Mouse (Mus musculus) limb, embryonic 12.5 days (tissue): ENCODE data around the gene Slc9a3. TPM values are rescaled to one million over a fixed set of nuclear protein-coding genes. Genes with fewer than 3 reads are reported as not detected.

Experiments
- ATAC-seq: fragments of 200-750 bp; cut with Nextera tagmentation; 2 replicates; pipeline ENCODE4 v1.8.0; 2017; ENCODE audit warnings: low read depth, moderate TSS enrichment; ENCODE audit not compliant: insufficient number of reproducible peaks, insufficient read depth, low FRiP score, low TSS enrichment
- H3K27ac ChIP-seq: fragments of 300-500 bp; sonication (generic); 2 replicates; pipeline ENCODE4 v1.5.1; 2016; ENCODE audit warnings: mild to moderate bottlenecking, moderate library complexity
- H3K27me3 ChIP-seq: fragments of 300-500 bp; sonication (generic); 2 replicates; pipeline ENCODE4 v1.6.1; 2016; ENCODE audit warnings: mild to moderate bottlenecking, moderate library complexity
- H3K36me3 ChIP-seq: fragments of 300-500 bp; sonication (generic); 2 replicates; pipeline ENCODE4 v1.6.1; 2016; ENCODE audit warnings: mild to moderate bottlenecking, moderate library complexity
- H3K4me1 ChIP-seq: fragments of 300-500 bp; sonication (generic); replicated peaks from 2 replicates; pipeline ENCODE4 v1.6.1; 2016
- H3K4me2 ChIP-seq: fragments of 300-500 bp; sonication (generic); 2 replicates; pipeline ENCODE4 v1.6.1; 2016; ENCODE audit warnings: mild to moderate bottlenecking, moderate library complexity
- H3K4me3 ChIP-seq: fragments of 300-500 bp; sonication (generic); replicated peaks from 2 replicates; pipeline ENCODE4 v1.5.1; 2016; ENCODE audit warnings: mild to moderate bottlenecking
- H3K9ac ChIP-seq: fragments of 300-500 bp; sonication (generic); replicated peaks from 2 replicates; pipeline ENCODE4 v1.6.1; 2016; ENCODE audit warnings: mild to moderate bottlenecking, moderate library complexity
- H3K9me3 ChIP-seq: fragments of 300-500 bp; sonication (generic); 2 replicates; pipeline ENCODE4 v1.6.1; 2016; ENCODE audit warnings: mild to moderate bottlenecking, moderate library complexity
- WGBS: fragments of 180-500 bp; shearing (Covaris S2); methylation state at CpG from one replicate; pipeline ENCODE4 v1.1.7; 2016; 5-methylcytosine and 5-hydroxymethylcytosine counted together
- polyA plus RNA-seq: library from polyadenylated mRNA; unstranded; fragments of >200 nt; fragmentation: Nextera tagmentation; extraction: Ambion mirVana; gene quantifications from 2 replicates; pipeline ENCODE4 v1.2.1, GENCODE M21; 2016

Gene Slc9a3
- polyA plus RNA-seq, 1 experiment from 2014 or later: not detected

DNA sequence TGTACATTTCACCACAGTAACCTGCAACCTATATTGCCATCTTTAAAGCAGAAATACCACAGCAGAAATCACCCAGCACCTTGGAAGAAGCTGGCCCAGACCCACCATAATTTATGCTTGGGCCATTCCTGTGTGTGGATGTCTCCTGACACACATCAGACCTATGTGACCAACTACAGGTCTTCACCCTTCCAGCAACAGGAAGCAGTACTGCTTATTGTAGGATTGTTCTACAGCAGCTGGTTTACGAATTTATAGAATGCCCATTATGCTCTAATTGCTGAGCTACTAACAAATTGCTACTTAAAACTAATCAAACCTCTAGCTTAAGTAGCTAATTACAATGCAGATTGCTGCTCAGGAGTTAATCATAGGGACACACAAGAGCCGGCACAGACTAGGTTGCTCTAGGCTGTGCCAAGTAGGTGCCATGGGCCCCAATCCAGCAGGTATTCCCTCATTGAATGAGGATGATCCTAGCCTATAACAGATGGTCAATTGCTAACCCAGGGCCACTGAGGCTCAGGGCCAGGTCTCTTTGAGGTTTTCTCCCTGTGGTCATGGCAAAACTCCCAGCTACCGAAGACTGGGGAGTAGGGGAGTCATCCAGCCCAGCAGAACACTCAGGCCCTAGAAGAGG lies 24.8 kb downstream of the Slc9a3 start:
- Histone ChIP-seq H3K9ac (no peak overlapping the region), H3K27me3 (no peaks in the 10 kb centered on the region), H3K27ac (no peak overlapping the region), H3K36me3 (no peaks in the 10 kb centered on the region), H3K9me3 (no peaks in the 10 kb centered on the region), H3K4me2 (no peak overlapping the region), H3K4me3 (no peak overlapping the region), H3K4me1 (no peaks in the 10 kb centered on the region)
- WGBS: 81% methylated on average over 3 of the region's 3 CpGs
- ATAC-seq: no peak

DNA sequence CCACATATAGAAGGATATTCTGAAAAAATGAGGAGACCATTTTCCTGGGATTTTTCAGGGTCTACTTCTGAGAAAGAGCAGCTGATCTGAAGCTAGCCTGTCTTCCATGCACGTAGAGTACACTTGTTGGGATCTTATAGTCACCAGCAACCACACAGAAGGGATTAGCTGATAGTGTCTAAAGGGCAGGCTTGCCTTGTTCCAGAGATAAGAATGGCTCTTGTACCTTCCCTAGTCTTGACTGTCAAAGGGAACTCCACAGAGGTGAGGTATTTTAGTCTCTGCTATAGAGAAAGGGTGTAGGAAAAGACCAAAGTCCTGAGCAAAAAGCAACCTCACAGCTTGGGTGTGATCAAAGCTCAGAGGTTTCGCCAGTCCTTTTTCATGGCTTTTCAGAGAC lies 26.1 kb downstream of the Slc9a3 start:
- Histone ChIP-seq H3K4me2 (no peak overlapping the region), H3K36me3 (no peaks in the 10 kb centered on the region), H3K4me3 (no peak overlapping the region), H3K27me3 (no peaks in the 10 kb centered on the region), H3K9me3 (no peaks in the 10 kb centered on the region), H3K9ac (no peak overlapping the region), H3K27ac (no peak overlapping the region), H3K4me1 (no peaks in the 10 kb centered on the region)
- no peak for ATAC-seq
- 80% methylated on average over 2 of the region's 2 CpGs for WGBS

DNA sequence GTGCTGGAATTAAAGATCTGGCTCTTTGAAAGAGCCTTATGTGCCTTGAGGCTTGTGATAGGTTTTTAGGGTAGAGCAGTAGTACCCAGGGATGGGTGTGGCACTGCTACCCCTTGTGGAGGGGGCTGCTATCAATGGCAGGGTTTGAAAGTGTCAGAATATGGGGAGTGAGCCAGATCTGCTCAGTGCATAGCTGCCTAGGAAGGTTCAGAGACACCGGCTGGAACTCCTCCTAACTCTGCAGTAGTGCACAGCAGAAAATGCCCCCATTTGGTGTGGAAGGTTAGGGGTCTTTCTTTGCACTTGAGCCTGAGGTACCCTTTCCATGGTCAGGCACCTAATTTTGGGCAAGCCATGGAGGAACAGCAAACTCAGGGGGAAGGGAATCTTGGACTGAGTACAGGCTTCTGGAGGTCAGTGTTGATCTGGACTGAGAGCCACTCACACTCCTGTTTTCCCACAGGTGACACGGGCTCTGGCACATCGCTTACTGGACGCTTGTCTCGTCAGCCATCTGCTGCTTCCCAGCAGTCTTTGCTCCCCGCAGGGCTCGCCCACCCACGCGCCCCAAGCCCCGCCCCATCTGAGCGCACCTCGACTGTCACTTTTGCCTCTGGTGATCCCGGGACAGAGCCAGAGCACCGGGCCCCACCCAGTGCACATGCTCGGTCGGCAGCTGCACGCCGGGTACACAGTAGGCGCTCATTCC lies 45.2 kb downstream of the Slc9a3 start:
- WGBS: 7% methylated on average over 19 of the region's 19 CpGs
- Histone ChIP-seq H3K9me3 (no peaks in the 10 kb centered on the region), H3K27me3 (0 out of 2 replicates have a peak, but pooled peaks cover 6% of the 10 kb centered on the region), H3K27ac (no peak overlapping the region), H3K4me2 (peak overlapping the region; percentile 76), H3K4me3 (peak overlapping the region; percentile 52), H3K9ac (peak overlapping the region; percentile 62; the same call in 1 of the 2 replicates), H3K4me1 (0 out of 2 replicates have a peak, but pooled peaks cover 3% of the 10 kb centered on the region), H3K36me3 (peaks cover 18% of the 10 kb centered on the region)
- ATAC-seq: peak; percentile 65

DNA sequence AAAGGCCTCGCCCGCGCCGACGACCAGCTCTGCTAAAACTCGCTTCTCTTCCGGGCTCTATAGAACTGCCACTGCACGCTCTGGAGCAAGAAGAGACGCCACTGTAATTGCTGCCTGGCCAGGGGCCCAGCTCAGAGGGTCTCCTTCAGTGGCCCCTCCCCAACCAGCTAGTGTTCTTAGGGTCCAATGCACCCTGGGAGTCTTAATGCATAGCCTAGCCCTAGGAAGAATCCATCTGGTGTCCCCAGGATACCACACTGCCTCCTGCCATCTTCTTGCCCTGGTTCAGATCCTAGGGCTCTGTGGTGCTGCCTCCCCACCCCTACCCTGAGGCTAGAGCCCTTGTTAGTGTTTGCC lies 45.8 kb downstream of the Slc9a3 start:
- H3K4me3 ChIP-seq: peak overlapping the region; percentile 52
- WGBS: 5% methylated on average over 9 of the region's 9 CpGs
- 0 out of 2 replicates have a peak, but pooled peaks cover 6% of the 10 kb centered on the region for H3K27me3 ChIP-seq
- ATAC-seq: peak; percentile 72
- H3K27ac ChIP-seq: no peak overlapping the region
- peak overlapping the region; percentile 62; the same call in 1 of the 2 replicates for H3K9ac ChIP-seq
- peak overlapping the region; percentile 76 for H3K4me2 ChIP-seq
- H3K9me3 ChIP-seq: no peaks in the 10 kb centered on the region
- H3K4me1 ChIP-seq: 0 out of 2 replicates have a peak, but pooled peaks cover 3% of the 10 kb centered on the region
- H3K36me3 ChIP-seq: peaks cover 23% of the 10 kb centered on the region

DNA sequence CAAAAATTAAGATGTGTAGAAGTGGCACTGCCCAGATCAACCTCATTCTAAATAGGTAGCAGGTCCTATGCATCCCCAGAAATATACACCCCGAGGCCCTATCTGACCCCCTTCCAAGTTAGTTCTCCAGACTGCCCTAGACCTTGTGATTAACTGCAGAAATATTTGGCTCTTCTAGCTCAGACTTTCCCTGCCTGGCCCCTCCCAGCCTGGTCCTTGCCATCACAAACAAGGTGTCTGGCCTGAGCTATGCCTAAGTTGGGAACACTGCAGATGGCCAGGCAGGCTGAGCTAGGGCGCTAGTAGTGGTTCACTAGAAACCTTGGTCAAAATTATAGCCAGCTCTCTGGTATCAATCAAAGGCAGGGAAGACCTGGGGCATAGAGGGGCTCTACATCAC lies 46.2 kb downstream of the Slc9a3 start:
- H3K9me3 ChIP-seq: no peaks in the 10 kb centered on the region
- H3K4me1 ChIP-seq: 0 out of 2 replicates have a peak, but pooled peaks cover 3% of the 10 kb centered on the region
- H3K9ac ChIP-seq: no peak overlapping the region
- no peak overlapping the region for H3K27ac ChIP-seq
- 0 out of 2 replicates have a peak, but pooled peaks cover 6% of the 10 kb centered on the region for H3K27me3 ChIP-seq
- peaks cover 27% of the 10 kb centered on the region for H3K36me3 ChIP-seq
- no peak overlapping the region for H3K4me2 ChIP-seq
- H3K4me3 ChIP-seq: no peak overlapping the region
- no peak for ATAC-seq
- WGBS: 89% methylated on average over 2 of the region's 2 CpGs

DNA sequence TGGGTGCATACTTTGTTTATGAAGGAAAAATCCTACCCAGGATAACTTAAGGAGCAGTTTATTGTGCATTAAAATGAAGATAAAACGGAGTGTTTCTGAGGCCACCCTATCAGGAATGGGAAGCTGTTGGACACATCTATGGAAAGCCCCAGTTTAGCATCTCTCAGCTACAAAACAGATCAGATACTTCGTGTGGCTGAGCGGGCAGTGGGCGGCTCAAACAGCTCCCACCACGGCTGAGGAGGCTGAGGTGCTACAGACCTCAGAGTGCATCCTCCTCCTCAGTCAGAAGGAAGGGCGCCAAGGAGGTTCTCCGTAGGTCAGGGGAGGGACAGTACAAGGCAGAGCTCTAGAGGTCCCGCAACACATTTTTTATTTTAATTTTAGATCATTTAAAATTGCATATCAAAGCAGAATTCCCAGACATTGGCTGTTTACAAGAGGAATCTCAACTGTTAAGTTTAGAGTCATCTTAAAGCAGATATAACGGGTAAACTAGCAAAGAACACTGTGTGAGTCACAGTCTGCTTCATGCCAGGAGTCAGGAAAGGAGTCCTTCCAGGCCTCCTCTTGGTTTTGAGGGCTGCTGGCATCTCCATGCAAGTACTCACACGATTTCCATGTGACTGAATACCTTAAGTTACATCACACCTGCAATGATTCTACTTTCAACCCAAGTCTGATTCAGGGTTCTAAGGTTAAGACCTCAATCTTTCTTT lies 48.3 kb downstream of the Slc9a3 start:
- Histone ChIP-seq H3K9me3 (no peaks in the 10 kb centered on the region), H3K27ac (no peak overlapping the region), H3K9ac (no peak overlapping the region), H3K4me1 (0 out of 2 replicates have a peak, but pooled peaks cover 3% of the 10 kb centered on the region), H3K27me3 (no peaks in the 10 kb centered on the region), H3K36me3 (peaks cover 43% of the 10 kb centered on the region), H3K4me2 (no peak overlapping the region), H3K4me3 (no peak overlapping the region)
- no peak for ATAC-seq
- WGBS: 86% methylated on average over 10 of the region's 10 CpGs

DNA sequence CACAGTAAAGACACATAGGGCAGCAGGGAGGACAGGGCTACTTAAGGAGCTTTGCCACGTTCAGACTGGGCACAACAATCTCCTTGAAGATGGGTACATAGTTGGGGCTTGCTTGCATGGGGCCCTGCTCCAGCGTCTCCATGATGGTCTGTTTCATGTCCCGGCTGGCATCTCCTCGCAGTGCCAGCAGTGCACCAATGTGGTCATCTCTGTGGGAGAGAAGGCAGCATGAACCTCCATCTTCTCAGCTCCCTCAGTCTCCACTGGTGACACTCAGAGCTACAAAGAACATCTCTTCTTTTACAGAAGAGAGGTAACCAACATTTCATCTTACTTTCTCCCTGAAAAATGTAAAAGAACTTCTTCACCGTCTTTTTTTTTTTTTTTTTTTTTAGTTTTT lies 50.8 kb downstream of the Slc9a3 start:
- H3K4me1 ChIP-seq: 0 out of 2 replicates have a peak, but pooled peaks cover under 1% of the 10 kb centered on the region
- WGBS: 91% methylated on average over 5 of the region's 5 CpGs
- no peak for ATAC-seq
- no peak overlapping the region for H3K27ac ChIP-seq
- H3K4me2 ChIP-seq: no peak overlapping the region
- H3K4me3 ChIP-seq: no peak overlapping the region
- H3K27me3 ChIP-seq: no peaks in the 10 kb centered on the region
- H3K9ac ChIP-seq: no peak overlapping the region
- H3K9me3 ChIP-seq: no peaks in the 10 kb centered on the region
- peaks cover 63% of the 10 kb centered on the region for H3K36me3 ChIP-seq

DNA sequence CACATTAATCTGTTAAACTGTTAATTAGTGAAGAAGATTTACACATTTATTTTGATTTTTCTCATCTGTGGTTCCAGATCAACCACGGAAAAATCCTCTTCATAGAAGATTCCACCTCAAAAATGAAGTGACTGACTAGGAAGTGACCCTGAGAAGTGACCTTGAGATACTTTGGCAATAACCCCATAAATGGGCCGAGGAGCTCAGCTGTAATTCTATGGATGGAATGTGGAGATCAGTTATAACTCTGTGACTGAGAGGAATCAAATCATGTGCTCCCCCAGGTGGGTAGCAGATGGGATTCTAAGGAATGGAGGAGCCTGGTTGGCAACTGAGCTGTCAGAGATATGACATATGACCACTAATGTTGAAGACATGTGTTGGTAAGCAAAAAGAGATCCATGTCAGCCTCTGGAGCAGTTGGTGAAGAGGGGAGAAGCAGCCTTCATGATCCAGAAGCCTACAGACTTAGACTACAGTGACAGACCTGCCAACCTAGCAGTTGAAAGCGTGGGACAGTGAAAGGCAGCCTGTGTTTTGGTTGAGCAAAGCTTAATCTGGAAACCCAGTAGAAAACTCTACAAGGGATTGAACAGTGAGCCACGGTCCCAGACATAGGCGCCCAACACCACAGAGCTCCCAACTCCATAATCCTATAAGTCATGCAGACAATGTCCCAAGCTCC lies 61.9 kb downstream of the Slc9a3 start:
- H3K9ac ChIP-seq: no peak overlapping the region
- no peaks in the 10 kb centered on the region for H3K27me3 ChIP-seq
- no peak for ATAC-seq
- no peak overlapping the region for H3K4me2 ChIP-seq
- no peaks in the 10 kb centered on the region for H3K4me1 ChIP-seq
- no peak overlapping the region for H3K4me3 ChIP-seq
- H3K9me3 ChIP-seq: no peaks in the 10 kb centered on the region
- WGBS: 88% methylated on average over 5 of the region's 5 CpGs
- peaks cover 65% of the 10 kb centered on the region for H3K36me3 ChIP-seq
- H3K27ac ChIP-seq: no peak overlapping the region

DNA sequence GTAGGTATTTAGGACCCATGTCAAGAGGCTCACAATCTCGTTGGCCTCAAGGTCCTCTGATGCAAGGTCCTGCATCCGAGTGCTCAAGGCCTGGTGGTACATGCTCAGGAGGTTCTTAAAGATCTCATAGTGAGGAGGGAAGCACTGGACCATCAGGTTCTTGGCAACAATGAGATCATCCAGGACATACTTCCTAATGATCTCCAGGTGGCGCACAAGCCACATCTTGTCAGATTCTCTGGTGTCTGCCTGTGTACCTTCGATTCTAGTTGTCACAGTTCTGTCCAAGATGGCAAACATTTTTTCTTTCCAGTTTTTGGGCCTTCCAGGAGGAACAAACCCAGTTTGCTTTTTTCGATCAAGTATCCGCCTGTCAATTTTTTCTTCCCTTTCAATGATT lies 71.4 kb downstream of the Slc9a3 start:
- no peaks in the 10 kb centered on the region for H3K27me3 ChIP-seq
- H3K9ac ChIP-seq: no peak overlapping the region
- H3K27ac ChIP-seq: no peak overlapping the region
- no peaks in the 10 kb centered on the region for H3K4me1 ChIP-seq
- H3K36me3 ChIP-seq: peaks cover 74% of the 10 kb centered on the region
- H3K4me3 ChIP-seq: no peak overlapping the region
- ATAC-seq: no peak
- 82% methylated on average over 6 of the region's 6 CpGs for WGBS
- no peak overlapping the region for H3K4me2 ChIP-seq
- H3K9me3 ChIP-seq: no peaks in the 10 kb centered on the region

DNA sequence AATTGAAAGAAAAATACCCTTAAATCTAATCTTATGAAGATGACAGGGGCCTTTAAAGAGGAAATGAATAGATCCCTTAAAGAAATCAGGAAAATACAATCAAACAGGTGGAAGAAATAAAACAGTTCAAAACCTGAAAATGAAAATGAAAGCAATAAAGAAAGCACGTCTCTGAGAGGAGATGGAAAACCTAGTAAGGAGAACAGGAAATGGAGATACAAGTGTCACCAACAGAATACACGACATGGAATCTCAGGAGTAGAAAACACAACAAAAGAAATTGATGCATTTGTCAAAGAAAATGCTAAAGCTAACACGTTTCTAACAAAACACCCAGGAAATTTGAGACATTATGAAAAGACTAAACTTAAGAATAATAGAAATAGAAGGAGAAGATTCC lies 75.2 kb downstream of the Slc9a3 start:
- Histone ChIP-seq H3K9me3 (no peaks in the 10 kb centered on the region), H3K27ac (no peak overlapping the region), H3K4me3 (no peak overlapping the region), H3K36me3 (peaks cover 52% of the 10 kb centered on the region), H3K4me1 (no peaks in the 10 kb centered on the region), H3K4me2 (no peak overlapping the region), H3K9ac (no peak overlapping the region), H3K27me3 (no peaks in the 10 kb centered on the region)
- 82% methylated on average over 3 of the region's 3 CpGs for WGBS
- no peak for ATAC-seq
